Mouse (Mus musculus): Measurements from ENCODE around the gene Dynlt1f.
A peak's percentile ranks its signal among the peaks of the same experiment; 100 is the strongest.
"Not testable (repeated sequence)": the region's sequence is repeated elsewhere in the genome, so short reads cannot be mapped to it uniquely, and the experiment has no call there.

The Dynlt1f gene

GRCm38 (mm10) chr17:6661093-6661816 is 5.6 kb upstream of the Dynlt1f start:
- not testable (repeated sequence) for DNase-seq

DNA sequence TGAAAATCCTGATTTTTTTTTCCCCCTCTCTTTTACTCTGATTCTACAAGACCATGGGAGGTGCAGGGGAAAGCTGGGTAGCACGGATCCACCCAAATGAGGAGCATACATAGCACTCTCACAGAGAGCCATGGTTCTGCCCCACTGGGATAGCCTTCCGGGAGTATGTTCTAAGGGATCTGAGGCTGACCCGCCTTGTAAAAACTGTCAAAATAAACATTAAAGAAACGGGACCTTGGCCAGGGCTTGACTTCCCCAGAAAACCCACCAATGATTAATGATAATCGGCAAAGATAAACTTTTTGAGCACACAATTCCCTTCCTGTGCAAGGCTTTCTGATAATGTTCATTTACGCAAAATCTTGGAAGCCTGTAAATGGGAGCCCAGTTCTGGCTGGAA is 4.9 kb upstream of the Dynlt1f start:
- DNase-seq, result not testable (repeated sequence)

DNA sequence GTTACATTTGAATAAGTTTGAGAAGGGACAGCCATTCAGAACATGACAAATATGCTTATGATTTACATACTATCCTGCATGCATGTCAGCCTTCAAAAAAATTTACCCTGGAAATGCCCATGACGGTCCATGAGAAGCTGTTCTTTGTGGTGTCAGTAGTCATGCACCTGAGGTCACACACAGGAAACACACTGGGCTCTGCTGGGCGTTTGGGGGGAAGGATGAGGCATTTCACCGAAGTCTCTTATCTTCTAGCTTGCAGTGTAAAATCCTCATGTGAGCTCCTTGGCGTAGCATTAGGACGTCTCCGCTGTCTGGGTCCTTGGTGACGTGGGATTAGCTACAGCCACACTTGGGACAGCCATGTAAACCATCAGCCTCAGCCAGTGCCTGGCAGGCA is 3.1 kb upstream of the Dynlt1f start, which contains the start of gene Sytl3:
Gene Sytl3 (plus strand): TSS at position 293 of the 400 bp plus-strand sequence.
- DNase-seq, result not testable (repeated sequence)

- DNase-seq, result not testable (repeated sequence)
Observed at GRCm38 (mm10) chr17:6656471-6656870, 771 bp upstream of the Dynlt1f start.

DNA sequence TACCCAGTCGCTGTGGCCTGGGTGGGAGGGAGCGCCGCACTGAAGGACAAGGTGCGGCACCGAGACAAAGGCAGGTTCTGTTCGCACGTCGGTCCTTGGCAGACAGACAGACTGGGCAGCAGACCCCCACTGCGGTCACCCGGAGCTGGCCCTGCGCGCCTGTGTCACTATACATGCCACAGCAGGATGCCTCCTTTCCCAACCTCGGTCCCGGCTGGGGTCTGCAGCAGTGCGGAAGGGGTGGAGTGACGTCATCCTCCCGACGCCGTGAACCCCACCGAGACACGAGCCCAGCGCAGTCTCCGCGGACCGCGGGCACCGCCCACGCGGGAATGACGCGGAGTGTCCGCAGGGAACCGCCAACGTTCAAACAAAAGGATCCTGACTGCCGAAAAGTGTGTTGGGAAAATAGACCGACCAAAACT is 601 bp downstream of the Dynlt1f start:
- DNase-seq, result peak; percentile 43

DNA sequence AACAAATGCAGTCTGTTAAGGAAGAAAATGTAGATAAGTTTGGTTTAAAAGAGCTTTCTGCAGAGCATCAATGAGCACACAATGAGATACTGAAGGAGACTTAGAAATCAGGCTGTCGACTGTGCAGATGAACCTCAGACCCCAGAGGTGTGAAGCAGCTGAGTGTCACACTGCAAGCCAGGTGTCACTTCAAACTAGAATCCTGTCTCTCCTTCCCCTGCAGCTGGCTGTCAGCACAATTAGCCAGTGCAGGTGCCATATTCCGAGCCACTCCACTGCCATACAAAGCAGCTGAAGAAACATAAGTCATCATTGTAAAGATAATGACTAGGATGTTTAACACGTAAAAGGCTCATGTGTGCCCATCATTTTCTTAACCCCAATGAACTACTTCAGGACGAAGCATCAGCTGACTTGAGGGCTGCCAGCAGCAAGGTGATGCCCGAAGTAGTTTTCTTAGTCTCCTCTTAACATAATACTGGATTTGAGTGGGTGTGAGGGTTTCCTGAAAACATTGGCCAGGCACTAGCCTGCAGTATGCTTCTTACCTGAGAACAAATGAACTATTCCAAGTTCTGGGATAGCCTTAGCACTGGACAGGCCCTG is 2.3 kb downstream of the Dynlt1f start:
- not testable (repeated sequence) for DNase-seq

DNA sequence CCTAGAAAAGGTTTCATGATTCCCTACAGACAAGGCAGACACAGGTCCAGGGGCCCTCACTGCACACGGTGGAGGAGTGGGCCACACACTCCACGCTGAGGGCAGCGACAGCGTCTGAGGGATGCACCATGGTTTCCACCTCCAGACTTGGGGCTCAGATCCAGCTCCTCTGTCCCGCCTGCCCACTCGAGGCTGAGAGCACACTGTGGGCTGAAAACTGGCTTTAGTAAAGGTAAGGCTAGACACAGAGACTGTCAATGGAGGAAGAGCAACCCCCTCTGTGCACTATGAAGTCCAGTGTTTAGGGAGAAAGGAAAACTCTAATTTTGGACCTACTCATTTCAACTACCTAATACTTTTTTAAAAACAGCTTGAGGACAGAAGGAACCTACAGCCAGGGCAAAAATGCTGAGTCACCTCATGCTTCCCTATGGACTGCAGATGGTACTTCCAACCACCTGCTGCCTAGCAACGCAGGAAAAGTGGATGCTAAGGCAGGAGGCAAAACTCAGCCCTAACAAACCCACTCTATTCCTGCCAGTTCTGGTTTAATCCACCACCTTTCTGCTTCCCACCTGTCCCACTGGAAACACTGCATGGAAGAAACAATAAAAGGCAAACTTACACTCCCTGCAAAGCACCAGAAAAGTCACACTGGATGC is 4.7 kb downstream of the Dynlt1f start:
- DNase-seq, result not testable (repeated sequence)

DNA sequence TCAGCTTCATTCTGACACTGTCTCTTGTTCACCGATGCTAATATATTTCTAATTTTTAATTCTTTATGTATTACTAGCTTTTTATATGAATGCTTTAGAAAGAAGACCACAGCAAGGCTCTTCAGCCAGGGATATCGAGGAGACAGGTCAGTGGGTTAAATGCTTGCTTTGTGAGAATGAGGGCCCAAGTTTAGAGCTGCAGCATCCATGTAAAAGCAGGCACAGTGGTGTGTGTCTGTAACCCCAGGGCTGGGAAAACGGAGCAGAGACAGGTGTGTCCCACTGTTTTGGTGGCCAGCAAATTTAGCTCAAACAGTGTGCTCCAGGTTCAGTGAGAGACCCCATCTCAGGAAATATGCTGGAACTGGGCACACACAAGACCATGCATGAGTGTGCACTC is 8.2 kb downstream of the Dynlt1f start:
- not testable (repeated sequence) for DNase-seq

GRCm38 (mm10) chr17:6646841-6647240 is 8.9 kb downstream of the Dynlt1f start:
- not testable (repeated sequence) for DNase-seq

DNA sequence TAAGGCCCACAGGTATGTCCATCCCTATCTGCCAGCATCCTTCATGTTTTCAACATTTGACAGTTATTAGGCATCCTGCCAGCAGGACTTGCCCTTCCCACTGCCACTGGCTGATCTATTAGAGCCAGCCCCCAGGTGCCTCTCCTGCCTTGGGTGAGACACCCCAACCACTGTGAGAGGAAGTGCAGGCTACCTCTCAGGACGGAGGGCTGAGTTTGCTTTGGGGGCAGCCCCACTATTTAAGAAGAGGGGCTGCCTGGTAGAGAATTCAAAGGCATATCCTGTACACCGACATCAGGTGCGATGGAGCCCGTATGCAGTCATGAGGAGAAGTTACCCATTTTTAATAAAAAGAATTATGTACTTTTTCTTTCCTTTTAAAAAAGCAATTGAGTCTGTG is 10.0 kb downstream of the Dynlt1f start:
- not testable (repeated sequence) for DNase-seq

- not testable (repeated sequence) for DNase-seq
Observed at GRCm38 (mm10) chr17:6644673-6645072, 11.0 kb downstream of the Dynlt1f start.

DNA sequence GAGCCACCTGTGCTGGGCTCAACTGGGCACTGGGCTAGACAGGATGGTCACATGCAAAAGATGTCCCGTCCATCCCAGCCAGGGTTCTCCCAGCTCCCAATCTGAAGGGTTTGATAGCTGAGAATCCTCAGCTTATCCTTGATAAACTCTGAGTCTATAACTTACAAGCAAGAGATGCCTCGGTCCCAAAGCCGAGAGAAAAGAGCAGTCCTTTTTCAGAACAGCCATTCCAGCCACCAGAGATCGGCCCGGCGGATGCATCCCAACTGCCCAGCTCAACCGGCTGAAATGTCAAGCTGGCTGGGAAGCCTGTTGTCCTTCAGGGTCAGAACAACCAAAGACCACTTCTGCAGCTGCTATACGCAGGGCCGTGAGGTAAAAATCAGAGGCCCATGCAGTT is 11.5 kb downstream of the Dynlt1f start:
- not testable (repeated sequence) for DNase-seq

DNA sequence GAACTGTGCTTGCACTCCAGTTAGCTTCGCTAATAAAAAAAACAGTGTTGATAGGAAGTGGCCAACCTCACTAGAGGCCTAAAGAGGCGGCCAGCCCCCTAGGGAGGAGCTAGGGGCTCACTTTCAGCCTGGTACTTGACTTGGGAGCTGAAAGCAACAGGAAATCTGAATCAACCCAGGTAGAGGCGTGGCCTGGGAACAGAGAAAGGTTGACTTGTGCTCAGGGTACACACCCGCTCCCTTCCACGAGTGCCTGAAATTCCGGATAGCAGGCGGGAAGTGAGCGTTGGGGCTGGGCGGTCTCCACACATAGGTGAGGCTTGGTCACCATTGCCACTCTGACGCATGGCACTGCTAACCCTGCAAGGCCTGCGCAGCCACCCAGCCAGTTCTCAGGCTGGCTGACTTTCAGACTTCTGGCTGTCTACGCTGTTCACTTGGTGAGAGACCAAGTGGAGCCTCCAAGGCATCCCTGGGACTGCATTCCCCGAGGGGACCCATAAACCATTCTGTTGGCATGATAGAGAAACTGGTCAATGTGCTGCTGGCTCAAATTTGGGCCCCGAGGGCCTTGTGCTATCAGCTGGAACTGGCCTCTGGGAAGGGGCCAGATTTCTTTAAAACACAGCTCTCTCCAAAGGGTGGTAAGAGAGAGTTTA is 14.8 kb downstream of the Dynlt1f start:
- DNase-seq, result not testable (repeated sequence)

- DNase-seq, result not testable (repeated sequence)
Observed at GRCm38 (mm10) chr17:6640044-6640637, 15.6 kb downstream of the Dynlt1f start.

DNA sequence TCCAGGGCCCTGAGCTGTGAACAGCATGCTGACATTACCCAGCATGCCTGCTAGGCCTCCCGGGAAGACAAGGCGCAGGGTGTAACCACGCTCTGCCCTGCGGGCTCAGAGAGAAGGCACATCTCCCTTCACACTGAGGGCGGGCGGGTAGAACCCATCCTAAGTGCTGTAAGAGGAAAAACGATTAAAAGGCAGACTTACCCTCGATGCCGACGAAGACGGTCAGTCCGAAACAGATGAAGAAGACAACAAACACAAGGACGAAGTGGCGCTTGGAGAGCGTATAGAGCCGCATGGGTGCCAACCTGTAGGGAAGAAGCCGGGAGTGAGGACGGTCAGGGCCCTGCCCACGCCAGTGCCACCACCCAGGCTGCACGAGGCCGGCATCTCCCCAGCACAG is 16.2 kb downstream of the Dynlt1f start:
- not testable (repeated sequence) for DNase-seq

DNA sequence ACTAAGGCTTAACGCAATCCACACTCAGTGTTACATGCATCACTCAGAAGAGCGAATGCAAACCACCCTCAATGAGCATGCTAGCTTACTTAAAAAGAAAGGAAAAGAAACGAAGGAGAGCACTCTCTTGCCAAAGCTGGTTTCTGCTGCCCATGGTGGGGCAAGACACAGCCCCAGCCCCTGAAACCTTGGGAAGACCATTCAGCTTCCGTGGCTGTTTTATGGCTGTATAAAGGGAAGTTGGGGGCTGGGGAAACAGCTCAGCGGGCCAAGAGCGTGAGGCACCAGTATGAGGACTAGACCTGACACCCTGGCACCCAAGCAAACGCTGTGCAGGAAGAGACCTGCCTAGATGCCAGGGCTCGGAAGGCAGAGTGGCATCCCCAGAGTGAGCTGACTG is 17.3 kb downstream of the Dynlt1f start:
- not testable (repeated sequence) for DNase-seq

DNA sequence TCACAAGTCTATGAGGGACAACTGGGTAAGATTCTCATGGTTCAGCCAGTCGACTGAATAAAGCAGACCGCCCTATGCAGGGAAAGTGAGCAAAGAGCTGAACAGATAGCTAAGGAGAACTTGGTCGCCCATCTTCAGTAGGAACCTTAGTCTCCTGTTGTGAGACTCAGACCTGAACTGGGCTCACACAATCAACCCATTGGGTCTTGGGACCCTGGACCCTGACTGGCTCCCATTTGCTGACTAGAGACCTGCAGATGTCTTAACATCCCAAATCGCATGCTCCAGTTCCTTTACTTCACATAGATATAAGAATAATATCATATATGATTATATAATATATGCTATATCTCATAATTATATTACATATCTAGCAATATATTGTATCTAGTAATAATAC is 18.3 kb downstream of the Dynlt1f start:
- DNase-seq, result not testable (repeated sequence)

- no peak for DNase-seq
Observed at GRCm38 (mm10) chr17:6636861-6637260, 18.8 kb downstream of the Dynlt1f start.

- not testable (repeated sequence) for DNase-seq
Observed at GRCm38 (mm10) chr17:6635781-6636180, 19.9 kb downstream of the Dynlt1f start.

DNA sequence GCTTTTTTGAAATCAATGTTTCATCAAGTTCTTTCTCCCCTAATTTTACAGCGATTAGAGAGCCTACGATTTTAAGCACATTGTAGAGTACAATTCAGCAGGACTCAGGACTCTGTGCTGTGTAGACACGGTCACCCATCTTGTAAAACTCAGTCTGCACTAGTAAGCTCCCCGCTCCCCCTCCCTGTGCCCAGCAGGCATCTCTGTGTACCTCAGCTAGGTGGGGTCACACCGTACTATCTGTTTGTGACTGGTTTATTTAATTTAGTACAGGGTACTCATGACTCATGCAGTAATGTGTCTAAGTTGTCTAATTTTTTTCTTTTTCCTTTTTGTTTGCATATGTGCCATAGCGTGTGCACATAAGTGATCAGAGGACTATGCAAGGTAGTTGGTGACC is 22.9 kb downstream of the Dynlt1f start:
- DNase-seq, result not testable (repeated sequence)

- DNase-seq, result not testable (repeated sequence)
Observed at GRCm38 (mm10) chr17:6630398-6630797, 25.3 kb downstream of the Dynlt1f start.

DNA sequence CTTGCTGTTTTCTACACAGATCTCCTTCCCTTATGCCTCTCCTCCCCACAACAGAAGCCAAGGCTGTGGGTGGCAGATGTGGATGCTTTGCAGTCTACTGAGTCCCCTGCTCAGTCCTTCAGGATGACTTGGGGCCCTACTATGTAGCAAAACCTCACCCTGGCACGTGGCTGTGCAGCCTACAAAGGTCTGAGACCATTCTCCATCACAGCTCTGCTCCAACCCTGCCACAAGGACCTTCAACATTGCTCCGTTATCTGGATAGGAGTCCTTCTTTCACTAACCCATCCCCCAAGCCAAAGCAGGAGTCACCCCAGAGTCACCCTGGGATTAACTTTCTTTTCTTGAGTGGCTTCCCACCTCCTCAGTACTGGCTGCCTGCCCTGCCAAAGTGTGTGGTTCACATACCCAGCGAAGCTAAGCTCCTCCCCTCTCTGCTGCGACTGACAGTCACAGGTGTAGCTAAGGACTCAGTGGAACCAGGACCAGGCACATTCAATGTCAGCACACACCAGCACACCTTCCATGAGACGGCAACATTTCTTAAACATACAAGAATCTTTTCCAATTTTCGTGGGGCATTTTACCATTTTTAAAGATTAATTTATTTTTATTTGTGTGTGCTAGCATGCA is 30.7 kb downstream of the Dynlt1f start:
- not testable (repeated sequence) for DNase-seq

Data from kidney, adult 18-20 months (tissue).